Mouse (Mus musculus) central nervous system, embryonic 14 days (tissue): ENCODE results near the gene Klk14. TPM values are rescaled to one million over a fixed set of nuclear protein-coding genes. Genes with fewer than 3 reads are reported as not detected.

ENCODE experiments used
- polyA plus RNA-seq: library from polyadenylated mRNA; depleted of rRNA; stranded (reverse); fragments of >200 nt; gene quantifications from 2 replicates; pipeline ENCODE4 v1.2.3, GENCODE M21; 2012; rRNA removed

Klk14 gene
- polyA plus RNA-seq, result 0.10 and 0.16 TPM in 2 replicates

GRCm38 (mm10) chr7:43690118-43690517 lies at the start of gene Klk14:
Klk14 (plus strand) TSS chr7:43690418.

GRCm38 (mm10) chr7:43660002-43660401 lies 30.2 kb upstream of the Klk14 start, which contains the start of gene Siglece:
Siglece (minus strand) TSS chr7:43660161.

GRCm38 (mm10) chr7:43671809-43672580 lies 18.2 kb upstream of the Klk14 start, which contains the start of gene Ctu1:
Ctu1 (plus strand) TSS chr7:43672016.

GRCm38 (mm10) chr7:43712267-43712666 lies 22.0 kb downstream of the Klk14 start, which contains the start of gene Klk13:
Klk13 (plus strand) TSS chr7:43712567.

Other genes starting within 250 kb of the Klk14 start
- gene Cldnd2, start 249.6 kb upstream of the Klk14 start, polyA plus RNA-seq, result not detected in 2 replicates
- 81.8 and 99.5 TPM in 2 replicates for gene Etfb, start 246.3 kb upstream of the Klk14 start, polyA plus RNA-seq
- gene Gm45233, start 246.3 kb upstream of the Klk14 start, polyA plus RNA-seq, result 0.95 and 1.3 TPM in 2 replicates
- 7.2 and 7.9 TPM in 2 replicates for gene Vsig10l, start 227.3 kb upstream of the Klk14 start, polyA plus RNA-seq
- gene Iglon5, start 200.3 kb upstream of the Klk14 start, polyA plus RNA-seq, result 88.3 and 95.3 TPM in 2 replicates
- 0.02 TPM in 1 of 2 replicates, not detected in the other for gene 4931406B18Rik, start 184.5 kb upstream of the Klk14 start, polyA plus RNA-seq
- 1.4 and 1.5 TPM in 2 replicates for gene Cd33, start 146.0 kb upstream of the Klk14 start, polyA plus RNA-seq
- 9.2 and 13.1 TPM in 2 replicates for gene Zfp658, start 128.2 kb upstream of the Klk14 start, polyA plus RNA-seq
- gene Zfp719, start 110.8 kb upstream of the Klk14 start, polyA plus RNA-seq, result 5.6 and 7.6 TPM in 2 replicates
- 0.29 and 0.45 TPM in 2 replicates for gene Zfp819, start 83.2 kb upstream of the Klk14 start, polyA plus RNA-seq
- 0.04 TPM in 1 of 2 replicates, not detected in the other for gene Ceacam18, start 55.7 kb upstream of the Klk14 start, polyA plus RNA-seq
- gene Siglece, start 30.3 kb upstream of the Klk14 start, polyA plus RNA-seq, result 0.37 and 0.43 TPM in 2 replicates
- gene Ctu1, start 18.4 kb upstream of the Klk14 start, polyA plus RNA-seq, result 20.2 and 24.4 TPM in 2 replicates
- gene Klk13, start 22.1 kb downstream of the Klk14 start, polyA plus RNA-seq, result 0.09 TPM in 1 of 2 replicates, not detected in the other
- not detected in 2 replicates for gene Klk12, start 78.5 kb downstream of the Klk14 start, polyA plus RNA-seq
- 0.23 TPM in 1 of 2 replicates, not detected in the other for gene Klk11, start 84.2 kb downstream of the Klk14 start, polyA plus RNA-seq
- 0.15 and 0.91 TPM in 2 replicates for gene Klk10, start 90.6 kb downstream of the Klk14 start, polyA plus RNA-seq
- gene Klk9, start 101.5 kb downstream of the Klk14 start, polyA plus RNA-seq, result 0.09 TPM in 1 of 2 replicates, not detected in the other
- 5.6 and 7.1 TPM in 2 replicates for gene Klk8, start 107.2 kb downstream of the Klk14 start, polyA plus RNA-seq
- gene Klk7, start 120.9 kb downstream of the Klk14 start, polyA plus RNA-seq, result 0.04 and 0.05 TPM in 2 replicates
- not detected in 2 replicates for gene Klk6, start 134.1 kb downstream of the Klk14 start, polyA plus RNA-seq
- not detected in 2 replicates for gene Klk5, start 151.6 kb downstream of the Klk14 start, polyA plus RNA-seq
- gene Klk4, start 190.7 kb downstream of the Klk14 start, polyA plus RNA-seq, result 0.33 and 0.58 TPM in 2 replicates
- gene Klk15, start 243.3 kb downstream of the Klk14 start, polyA plus RNA-seq, result not detected in 2 replicates